Mouse (Mus musculus) cerebellum, adult (tissue): ENCODE measurements around the gene Gpr137.
"Not testable (repeated sequence)": the region's sequence is repeated elsewhere in the genome, so short reads cannot be mapped to it uniquely, and the experiment has no call there.

Experiments
- ATAC-seq: cut with Nextera tagmentation; 2 replicates; pipeline ENCODE4 v1.9.2; 2017; ENCODE audit warnings: mild to moderate bottlenecking, moderate library complexity, mixed read lengths; ENCODE audit not compliant: insufficient number of reproducible peaks, low FRiP score, low TSS enrichment

Gene Gpr137

GRCm38 (mm10) chr19:6942249-6942691, at the start of gene Gpr137:
TSS of gene Gpr137 (minus strand) at chr19:6942480.
- peak; percentile 73 for ATAC-seq

GRCm38 (mm10) chr19:6991166-6991565, 48.9 kb upstream of the Gpr137 start:
- ATAC-seq = not testable (repeated sequence)

- no peak for ATAC-seq
Measured at GRCm38 (mm10) chr19:6990712-6991111, 48.4 kb upstream of the Gpr137 start.

- no peak for ATAC-seq
Measured at GRCm38 (mm10) chr19:6989251-6989650, 47.0 kb upstream of the Gpr137 start.

GRCm38 (mm10) chr19:6987904-6988285, 45.6 kb upstream of the Gpr137 start:
- no peak for ATAC-seq

GRCm38 (mm10) chr19:6987061-6987903, 45.0 kb upstream of the Gpr137 start, which contains the start of gene Vegfb:
TSS of gene Vegfb (minus strand) at chr19:6987651.
- peak; percentile 24 for ATAC-seq

- ATAC-seq = no peak
Measured at GRCm38 (mm10) chr19:6985951-6986708, 43.9 kb upstream of the Gpr137 start.

GRCm38 (mm10) chr19:6985300-6985699, 43.0 kb upstream of the Gpr137 start:
- ATAC-seq = no peak

- no peak for ATAC-seq
Measured at GRCm38 (mm10) chr19:6983621-6984020, 41.3 kb upstream of the Gpr137 start.

GRCm38 (mm10) chr19:6981465-6981864, 39.2 kb upstream of the Gpr137 start:
- no peak for ATAC-seq

- ATAC-seq = peak; percentile 67
Measured at GRCm38 (mm10) chr19:6980381-6981093, 38.3 kb upstream of the Gpr137 start, which contains the start of gene Fkbp2. TSS of gene Fkbp2 (minus strand) at chr19:6980501.

- peak; percentile 73 for ATAC-seq
Measured at GRCm38 (mm10) chr19:6979486-6980380, 37.5 kb upstream of the Gpr137 start.

GRCm38 (mm10) chr19:6979001-6979479, 36.8 kb upstream of the Gpr137 start:
- no peak for ATAC-seq

- ATAC-seq = no peak
Measured at GRCm38 (mm10) chr19:6978639-6978974, 36.3 kb upstream of the Gpr137 start.

- ATAC-seq = no peak
Measured at GRCm38 (mm10) chr19:6977759-6978638, 35.7 kb upstream of the Gpr137 start.

GRCm38 (mm10) chr19:6975537-6976521, 33.5 kb upstream of the Gpr137 start, which contains the start of gene Plcb3:
TSS of gene Plcb3 (minus strand) at chr19:6976470.
- no peak for ATAC-seq
